Mouse (Mus musculus) embryo, embryonic 11 days (tissue): ENCODE measurements at regions not wholly inside any gene's neighbourhood (a gene's known extent, or its start where the extent isn't known, plus 50 kb on each side); places are given as distances from the start of the nearest gene placed in this dataset.

ENCODE experiments used
- DNase-seq: peaks from one replicate; pipeline ENCODE4 v3.0.0-alpha.2; 2015

DNA sequence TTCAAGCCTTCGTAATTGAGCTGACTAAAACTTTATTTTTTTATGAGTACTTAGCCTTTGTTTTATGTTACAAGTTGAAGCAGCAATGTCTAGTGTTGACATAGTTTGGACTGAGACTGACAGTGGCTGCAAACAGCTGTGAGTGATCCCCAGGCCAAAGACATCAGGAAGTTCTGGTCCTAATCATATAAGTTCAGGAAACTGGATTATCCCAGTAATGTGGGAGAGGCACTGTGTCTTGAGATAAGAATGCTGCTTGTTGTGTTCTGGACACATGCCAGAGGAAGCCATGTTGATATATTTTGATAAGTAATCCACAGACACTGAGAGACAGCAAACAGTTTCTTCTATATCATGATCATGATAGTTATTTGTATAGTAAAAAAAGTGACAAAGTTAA, 153.4 kb downstream of the Lrriq3 start:
- no peak for DNase-seq

DNA sequence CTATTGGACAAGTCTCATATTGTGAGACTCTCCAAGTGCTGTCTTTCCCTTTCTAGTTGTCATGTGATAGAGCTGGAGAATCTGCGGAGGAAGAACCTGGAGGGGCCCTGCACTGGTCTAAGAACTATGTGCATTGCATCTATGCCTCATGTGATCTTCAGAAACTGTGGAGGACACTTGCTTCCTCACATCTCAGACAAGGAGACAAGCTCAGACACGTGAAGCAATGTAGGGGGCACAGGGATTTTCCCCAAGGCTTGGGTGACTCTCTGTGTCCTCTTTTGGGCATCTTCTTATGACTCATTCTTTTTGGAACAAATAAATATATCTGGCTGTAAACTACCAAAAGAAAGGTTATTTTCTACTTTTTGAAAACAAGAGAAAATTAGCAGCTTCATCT, 153.9 kb downstream of the Lrriq3 start:
- no peak for DNase-seq

DNA sequence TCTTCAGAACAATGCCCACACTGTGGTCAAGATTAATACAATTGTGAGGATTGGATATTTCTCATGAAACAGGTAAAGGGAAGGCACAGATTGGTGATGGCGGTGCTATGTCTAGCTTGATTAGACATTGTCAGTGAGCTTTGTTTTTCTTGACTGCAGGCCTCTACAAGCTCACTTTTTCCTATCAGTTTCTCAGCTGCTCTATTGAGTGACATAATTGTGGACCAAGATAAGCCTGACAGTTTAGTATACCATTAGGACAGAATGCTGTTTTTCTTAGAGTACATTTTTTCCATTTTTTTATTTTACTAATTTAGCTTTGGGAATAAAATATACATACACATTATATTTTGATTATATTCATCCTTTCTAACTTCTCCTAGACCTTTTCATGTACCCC, 154.7 kb downstream of the Lrriq3 start:
- no peak for DNase-seq

DNA sequence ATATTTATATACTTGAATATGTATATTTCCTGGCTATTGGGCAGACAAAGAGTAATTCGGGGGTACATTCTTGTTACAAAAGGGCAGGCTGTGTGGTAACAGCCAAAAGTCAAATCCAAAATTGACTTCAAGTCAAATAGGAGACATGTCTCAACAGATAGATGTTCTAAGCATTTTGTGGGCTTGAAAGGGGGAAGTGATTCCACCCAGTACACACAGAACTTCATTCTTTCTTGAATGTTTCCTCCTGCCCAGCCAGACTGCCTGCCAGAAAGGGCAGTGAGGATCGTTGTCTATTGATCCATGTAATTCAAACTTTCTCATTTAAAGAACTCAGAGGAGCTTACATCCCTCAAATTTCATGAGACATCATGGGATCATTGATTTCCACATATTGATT, 157.7 kb downstream of the Lrriq3 start:
- no peak for DNase-seq

DNA sequence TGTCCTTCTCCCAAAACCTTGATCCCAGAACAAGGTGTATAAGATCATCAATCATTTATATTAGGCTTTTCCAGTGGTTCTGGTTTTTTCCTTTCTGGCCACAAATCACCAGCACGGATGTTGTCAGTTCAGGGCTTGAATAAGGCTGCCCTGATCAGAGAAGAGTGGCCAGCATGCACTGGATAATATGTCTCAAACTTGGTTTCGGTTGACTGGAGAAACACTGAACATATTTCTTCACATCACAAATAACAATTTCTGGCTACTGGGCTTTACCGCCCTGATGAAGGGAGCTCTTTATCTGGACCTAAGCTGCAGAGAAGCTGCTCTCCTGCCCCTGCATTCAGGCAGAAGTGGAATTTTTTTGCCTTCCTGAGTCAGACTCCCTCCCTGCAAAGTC, 205.0 kb downstream of the Lrriq3 start:
- DNase-seq, result no peak

DNA sequence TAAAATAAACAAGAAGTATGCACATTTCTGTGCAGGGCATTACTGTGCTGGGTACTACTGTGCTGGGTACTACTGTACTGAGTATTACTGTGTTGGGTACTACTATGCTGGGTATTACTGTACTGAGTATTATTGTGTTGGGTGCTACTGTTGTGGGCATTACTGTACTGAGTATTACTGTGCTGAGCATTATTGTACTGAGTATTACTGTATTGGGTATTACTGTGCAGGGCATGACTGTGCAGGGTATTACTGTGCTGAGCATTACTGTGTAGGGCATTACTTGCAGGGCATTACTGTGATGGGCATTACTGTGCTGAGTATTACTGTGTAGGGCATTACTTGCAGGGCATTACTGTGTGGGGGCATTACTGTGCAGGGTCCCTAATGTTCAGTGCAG, 205.5 kb downstream of the Lrriq3 start:
- DNase-seq, result no peak

DNA sequence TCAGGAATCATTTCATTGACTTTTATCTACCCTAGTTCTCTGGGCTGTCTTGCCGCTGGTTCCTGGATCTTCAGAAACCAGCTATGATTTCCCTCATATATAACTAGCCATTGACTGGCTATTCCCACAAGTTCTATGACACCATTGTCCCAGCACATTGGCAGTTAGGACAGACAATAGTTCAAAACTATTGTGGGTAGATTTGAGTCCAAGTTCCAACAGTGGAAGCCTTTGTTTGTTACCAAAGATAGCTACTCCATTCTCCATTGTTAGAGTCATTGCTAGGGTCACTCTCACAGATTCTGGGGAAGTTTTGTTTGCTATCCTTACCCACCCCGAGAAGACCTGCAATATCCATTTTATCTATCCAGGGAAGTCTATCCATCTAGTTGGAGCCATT, 229.1 kb downstream of the Lrriq3 start:
- no peak for DNase-seq

DNA sequence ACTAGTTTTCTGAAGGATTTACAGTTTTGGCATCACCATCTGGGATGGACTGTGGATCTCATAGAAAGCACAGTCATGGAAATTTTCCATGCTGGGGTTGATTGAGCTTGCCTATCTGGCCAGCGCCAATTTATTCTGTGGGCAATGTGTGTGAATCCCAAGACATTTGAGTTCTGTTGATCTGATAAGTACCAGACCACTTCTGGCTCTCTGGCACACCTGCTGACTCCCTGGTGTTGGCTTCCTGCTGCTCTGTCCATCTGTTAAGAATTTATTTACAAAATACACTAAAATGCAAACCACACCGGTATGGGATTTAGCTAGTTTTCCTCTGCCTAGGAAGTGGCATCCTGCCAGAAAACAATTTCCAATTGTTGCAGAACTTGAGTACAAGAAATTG, 236.5 kb downstream of the Lrriq3 start:
- no peak for DNase-seq

DNA sequence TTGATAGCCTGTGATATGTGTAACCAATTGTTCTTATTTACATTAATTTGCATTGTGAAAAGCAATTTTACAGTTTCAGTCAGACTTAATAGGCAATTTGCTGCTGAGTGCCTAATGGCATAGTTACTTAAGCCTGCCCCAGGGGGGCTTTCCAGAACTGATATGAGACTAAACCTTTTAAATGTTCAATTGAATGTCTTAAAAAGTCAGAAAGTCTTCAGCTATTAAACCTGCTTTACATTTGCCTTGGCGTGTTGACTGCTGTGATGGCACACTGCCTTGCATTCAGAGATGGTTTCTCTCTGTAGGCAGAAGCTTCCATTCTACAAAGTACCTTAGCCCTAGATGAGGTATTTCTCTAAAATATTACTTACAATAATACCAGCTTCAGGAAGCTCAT, 256.0 kb downstream of the Lrriq3 start:
- DNase-seq, result no peak

DNA sequence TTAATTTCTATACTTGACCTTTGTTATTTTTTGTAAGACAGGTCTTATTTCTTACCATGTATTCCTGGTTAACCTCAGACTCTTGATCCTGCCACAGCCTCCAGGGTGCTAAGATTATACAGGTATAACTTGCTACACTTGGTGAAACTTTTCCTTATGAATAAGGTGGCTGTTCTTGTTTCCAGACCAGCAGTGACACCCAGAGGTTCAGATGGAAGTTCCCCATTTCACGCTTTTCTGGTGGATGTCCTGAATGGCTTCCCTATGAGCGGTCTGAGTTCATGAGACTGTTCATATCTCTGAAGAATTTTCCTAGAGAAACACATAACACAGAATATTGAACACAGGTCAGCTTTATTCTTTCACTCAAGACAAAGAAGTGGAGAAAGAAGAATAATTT, 258.4 kb downstream of the Lrriq3 start:
- DNase-seq, result peak; percentile 1

DNA sequence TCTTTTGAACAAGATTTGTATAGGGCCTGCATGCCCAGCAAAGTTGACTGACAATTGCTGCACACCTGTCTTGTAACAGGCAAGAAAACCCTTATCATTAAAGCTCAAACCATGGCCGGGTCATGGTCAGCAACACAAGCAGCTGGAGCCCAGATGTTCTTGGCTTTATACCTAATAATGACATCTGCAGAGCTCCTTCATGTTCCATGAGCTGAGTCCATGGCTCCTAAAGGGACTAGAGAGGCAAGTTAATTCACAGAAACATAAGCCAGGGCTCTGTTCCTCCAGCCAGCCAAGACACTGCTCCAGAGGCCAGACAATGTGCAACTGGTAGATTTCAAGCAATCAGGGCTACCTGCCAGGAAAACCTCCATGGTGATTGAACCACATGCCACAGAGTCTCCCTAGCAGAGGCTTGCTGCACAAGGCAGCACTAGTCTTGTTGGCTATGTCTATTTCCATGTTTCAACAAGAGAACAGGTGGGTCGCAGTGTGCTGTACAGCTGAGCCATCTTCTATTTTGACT, 259.1 kb downstream of the Lrriq3 start:
- DNase-seq, result peak; percentile 20

DNA sequence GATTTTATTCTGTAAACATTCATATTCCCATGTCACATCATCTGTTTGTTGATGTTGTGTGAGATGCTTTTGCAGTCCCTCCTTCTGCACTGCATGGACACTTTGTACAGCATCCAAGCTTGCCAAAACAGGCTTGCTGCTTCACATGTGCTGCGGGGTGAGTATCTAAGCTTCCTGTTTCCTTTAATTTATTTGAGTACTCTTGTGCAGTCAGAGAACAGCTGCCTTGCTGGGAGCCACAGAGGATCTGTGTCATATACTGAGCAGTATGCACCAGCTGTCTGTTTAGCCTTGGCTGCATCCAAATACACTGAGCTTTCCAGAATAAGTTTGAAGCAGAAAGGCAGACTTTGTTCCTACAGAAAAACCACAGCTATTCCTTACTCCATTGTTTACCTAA, 267.2 kb downstream of the Lrriq3 start:
- DNase-seq, result no peak

DNA sequence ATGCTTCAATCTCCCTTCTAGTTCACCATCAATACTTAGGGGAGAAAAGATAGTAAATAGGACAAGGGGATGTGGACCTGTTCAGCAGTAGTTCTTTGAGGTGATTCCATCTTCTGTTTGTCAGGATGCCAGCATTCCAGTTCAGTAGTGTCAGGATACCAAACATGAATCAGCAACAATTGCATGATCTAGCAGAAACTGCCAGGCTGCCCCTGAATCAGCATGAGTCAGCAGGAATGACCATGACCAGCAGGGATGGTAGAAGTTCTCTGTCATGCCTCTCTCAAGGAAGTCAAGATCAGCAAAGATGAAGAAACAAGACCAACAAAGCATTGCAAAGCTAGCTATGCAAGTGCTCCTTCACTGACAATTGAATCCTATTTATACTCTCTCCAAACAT, 277.5 kb downstream of the Lrriq3 start:
- DNase-seq, result no peak

DNA sequence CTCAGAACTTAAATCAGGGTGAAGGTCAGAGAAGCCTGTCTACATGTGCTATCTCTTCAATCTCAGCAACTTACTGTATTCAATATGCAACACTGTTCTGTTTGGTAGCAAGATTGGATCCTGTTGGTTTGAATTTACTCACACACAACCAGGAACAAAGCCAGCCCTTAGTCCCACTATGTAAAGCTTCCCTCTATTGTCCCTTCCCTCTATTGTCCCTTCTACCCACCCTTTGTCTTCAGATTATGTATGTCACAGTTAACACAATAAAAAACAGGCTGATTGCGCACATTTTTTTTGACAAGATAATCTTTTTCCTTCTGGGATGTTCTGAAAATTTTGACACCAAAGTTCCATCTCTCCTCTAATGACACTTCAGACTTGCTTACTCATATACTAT, 280.4 kb downstream of the Lrriq3 start:
- no peak for DNase-seq

DNA sequence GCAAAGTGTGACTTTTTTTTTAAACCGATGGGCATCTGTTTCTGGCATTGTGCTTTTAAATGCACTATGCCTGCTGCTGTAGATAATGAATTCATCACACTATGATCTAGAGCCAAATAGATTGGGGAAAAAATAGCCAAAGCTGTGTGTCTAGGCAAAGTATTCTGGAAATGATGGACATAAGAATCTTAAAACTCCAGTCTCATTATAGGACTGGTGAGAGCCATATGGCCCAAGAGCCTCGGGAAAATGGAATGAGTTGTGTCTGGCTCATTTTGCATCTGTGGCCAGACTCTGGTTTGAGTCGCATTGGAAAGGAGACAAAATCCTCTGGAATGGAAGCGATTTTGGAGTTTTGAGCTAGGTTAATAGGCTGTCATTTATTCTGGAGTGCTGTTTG, 288.7 kb downstream of the Lrriq3 start:
- DNase-seq, result no peak

DNA sequence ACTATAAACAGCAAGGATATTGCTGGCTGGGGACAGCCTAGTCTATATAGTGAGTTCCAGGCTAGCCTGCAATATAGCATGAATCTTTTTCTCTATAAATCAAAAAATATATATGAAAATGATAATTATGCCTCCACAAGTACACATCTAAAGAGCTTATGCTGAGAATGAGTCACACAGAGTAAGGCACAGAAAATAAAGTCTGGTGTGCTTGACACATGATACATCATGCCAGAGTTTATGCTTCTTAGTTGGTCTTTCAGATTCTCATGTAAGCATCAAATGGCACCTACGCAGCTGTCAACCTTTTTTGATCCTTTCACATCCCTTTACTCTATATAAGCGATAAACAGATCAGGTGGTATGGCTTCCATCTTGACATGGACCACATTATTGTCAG, 289.6 kb downstream of the Lrriq3 start:
- no peak for DNase-seq

DNA sequence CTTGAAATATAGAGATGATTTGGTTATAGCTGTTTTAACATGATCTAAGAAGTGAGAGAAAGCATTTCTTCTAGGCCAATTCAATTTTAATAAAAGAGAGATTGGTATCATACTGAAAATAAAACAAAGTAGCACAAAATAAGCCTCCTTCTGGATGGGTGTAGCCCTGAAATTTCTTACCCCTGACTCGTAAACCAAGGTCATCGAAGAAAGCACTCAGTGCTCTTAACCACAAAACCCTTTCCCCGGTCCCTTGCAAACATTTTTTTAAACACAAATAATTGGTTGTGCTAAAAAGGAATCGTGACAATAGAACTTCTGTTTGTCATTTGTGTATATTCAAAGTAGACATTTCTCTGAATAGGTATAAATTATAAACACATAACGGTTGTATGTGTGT, 297.4 kb downstream of the Lrriq3 start:
- no peak for DNase-seq

DNA sequence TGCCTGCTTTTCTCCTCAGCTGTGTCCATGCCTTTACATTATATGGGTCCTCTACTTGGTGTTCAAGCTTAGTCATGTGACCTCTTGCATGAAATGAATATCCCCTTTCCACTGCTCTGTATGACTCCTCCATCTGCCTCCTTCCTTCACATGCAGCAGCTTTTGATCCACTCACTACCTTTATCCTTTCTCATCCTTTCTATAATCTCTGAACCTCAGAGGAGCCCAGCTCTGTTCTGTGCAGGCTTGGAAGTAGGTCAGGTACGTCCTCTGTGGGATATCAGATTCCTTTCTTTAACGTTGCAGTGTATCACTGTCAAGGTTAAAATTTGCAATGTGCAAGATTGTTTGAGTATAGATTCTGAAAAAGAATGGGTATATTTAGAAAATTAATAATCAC, 302.9 kb downstream of the Lrriq3 start:
- DNase-seq, result no peak

DNA sequence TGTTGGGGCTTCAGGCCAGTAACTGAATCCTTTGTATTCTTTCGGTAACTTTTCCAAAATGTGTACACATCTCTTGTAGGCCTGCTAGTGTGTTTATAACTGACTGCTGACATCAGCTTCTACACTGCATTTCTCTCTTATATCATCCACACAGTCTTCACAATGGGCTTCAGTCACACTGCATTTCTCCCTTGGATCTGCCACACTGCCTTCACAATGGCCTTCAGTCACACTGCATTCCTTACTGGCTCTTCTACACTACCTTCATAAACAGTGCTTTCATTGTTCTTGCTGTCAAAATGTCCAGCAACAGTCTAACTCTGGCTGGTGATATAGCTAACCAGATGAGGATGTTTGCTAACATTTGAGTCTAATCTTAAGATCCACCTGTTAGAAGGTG, 308.5 kb downstream of the Lrriq3 start:
- DNase-seq, result no peak

DNA sequence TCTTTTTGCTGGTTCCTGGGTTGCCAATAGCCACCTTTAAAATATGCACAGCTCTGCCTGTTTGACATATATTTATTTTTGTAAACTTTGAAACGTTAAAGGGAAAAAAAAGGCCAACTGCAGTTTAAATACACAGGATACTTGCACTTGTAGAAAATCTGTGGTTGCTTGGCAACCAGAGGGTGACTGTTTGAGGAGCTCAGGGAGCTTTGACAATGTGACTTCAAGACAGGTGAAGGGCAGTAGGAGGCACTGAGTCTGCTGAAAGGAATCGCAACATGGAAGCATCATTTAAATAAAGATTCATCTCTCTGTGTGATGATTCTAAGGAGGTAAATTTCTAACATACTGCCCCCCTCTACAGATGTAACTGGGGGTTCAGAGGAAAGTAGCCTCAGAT, 315.7 kb downstream of the Lrriq3 start:
- DNase-seq, result peak; percentile 12

DNA sequence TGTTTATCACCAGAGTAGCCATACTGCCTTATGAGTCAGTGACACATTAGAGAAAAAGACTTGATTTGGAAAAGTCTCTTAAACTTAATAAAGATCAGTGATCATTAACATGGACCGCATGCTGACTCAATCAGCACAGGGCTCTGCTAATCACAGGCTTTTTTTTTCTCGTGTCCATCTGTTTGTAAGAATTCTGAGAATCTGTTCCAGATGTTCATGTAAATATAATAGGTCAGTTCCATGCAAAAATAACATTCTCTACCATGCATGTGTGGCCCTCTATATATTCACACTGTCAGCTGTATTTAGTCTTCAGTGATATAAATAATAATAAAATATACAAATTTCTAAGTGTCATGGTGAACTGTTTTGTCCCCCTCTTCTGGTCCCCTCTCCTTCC, 316.1 kb downstream of the Lrriq3 start:
- DNase-seq, result no peak

DNA sequence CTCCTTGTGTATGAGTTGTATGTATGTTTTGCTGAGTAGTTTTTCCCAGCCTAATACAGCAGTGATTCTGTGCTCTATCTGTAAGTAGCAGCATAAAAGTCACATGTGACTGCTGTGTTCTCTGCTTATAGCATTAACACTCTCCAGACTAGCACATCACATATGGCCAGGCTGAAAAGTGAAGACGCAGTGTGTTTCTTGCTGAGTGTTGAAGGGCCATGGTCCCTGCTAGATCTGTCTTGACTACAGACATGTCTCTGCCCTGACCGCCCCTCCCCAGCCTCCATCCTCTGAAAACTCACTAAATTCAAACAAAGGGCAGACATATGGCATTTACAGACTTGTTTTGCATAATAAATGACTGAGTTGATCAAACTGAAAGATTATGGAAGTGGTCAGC, 316.6 kb downstream of the Lrriq3 start:
- no peak for DNase-seq

DNA sequence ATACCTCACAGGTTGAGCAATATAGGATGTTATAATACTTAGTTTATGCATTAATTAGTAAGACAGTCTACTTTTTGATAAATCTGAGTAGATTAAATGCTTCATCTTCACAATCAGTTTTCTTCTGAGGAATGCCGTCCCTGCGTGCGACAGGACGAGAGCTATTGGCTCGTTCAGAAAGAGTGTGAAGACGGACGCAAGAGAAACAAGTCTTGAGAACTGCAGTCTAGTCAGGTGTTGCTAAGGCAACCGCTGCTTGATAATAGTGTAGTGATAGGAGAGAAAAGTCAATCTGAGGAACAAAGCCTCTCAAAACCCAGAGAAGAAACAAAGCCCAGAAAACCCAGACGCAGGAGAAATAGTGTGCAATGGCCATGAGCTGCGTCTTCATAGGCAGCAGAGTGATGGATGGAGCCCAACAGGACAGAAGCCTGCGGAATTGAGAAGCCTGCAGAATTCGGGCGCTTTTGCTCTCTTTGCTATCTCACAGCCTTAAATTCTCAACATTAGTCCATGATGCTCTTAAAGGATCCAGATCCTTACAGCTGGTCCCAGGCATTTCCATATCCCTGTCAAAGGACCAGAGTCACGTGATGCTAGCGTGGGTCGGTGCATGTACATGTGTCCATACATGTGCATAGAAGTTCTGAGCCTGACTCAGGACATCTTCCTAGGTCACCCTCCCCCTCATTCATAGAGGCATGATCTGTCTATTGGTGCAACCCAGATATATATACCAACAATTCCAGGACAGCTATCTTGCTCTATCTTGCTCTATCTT, 366.7 kb downstream of the Lrriq3 start:
- no peak for DNase-seq

DNA sequence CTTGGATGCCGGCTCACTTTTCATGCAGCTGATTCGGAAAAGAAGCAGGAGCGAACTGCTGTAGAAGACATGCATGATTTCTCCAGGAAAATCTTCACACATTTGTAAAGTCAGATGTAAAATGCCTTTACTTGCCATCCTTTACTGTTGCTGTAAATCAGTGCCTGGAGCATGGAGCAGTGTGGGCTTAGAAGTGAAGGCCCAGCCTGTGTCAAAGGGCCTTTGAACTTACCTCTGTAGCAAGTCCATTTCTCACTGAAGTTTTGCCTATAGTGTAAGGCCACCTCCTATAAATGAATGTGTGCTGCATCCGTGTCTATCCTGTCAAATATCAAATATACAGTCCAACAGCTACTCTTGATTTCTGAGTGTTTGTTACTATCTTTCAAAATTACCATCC, 368.9 kb downstream of the Lrriq3 start:
- DNase-seq, result no peak

DNA sequence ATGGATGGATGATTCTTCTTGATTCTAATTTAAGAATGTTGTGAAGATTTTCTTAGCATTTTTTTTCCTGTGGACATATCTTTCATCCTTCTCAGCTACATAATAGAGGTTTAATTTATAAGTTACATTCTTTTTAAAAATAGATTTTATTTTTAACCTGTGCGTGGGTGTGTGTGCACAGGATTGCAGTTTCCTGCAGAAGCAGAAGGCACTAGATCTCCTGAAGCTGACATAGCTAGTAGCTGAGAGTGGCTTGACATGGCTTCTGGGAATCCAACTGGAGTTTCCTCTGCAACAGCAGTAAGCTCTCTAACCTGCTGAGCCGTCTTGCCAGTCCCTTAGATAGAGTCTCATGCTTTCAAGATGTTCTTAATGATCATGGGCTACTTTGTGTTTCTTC, 377.5 kb downstream of the Lrriq3 start:
- DNase-seq, result no peak
